36 mouse cellular contexts compared by ENCODE assay signal in genomic region chr17:45667481-45667880, GRCm38 (mm10). TPM values are rescaled to one million over a fixed set of nuclear protein-coding genes. Genes with fewer than 3 reads are reported as not detected.
"Had no signal": no experiment of that assay in that cellular context is flagged by ENCODE, and none has a peak within 500 bp of the region (broad histone marks: within the 10 kb centered on the region; RNA-seq: fewer than 3 reads in every experiment).

No protein-coding gene starts in this region.

- H3K9ac ChIP-seq: heart, embryonic 13.5 days; heart, embryonic 15.5 days; hindbrain, embryonic 12.5 days; hindbrain, embryonic 13.5 days; hindbrain, embryonic 14.5 days; hindbrain, embryonic 15.5 days; intestine, embryonic 15.5 days; kidney, embryonic 15.5 days had no signal

- H3K27me3 ChIP-seq: heart, embryonic 13.5 days; heart, embryonic 15.5 days; hindbrain, embryonic 12.5 days; hindbrain, embryonic 13.5 days; hindbrain, embryonic 15.5 days; intestine, embryonic 15.5 days; kidney, embryonic 15.5 days had no signal

- H3K27ac ChIP-seq: heart, embryonic 13.5 days; heart, embryonic 15.5 days; hindbrain, embryonic 10.5 days; hindbrain, embryonic 12.5 days; hindbrain, embryonic 13.5 days; hindbrain, embryonic 14.5 days; hindbrain, embryonic 15.5 days; hindbrain, postnatal 0 days; intestine, embryonic 15.5 days; kidney, embryonic 15.5 days; kidney, postnatal 0 days; layer of hippocampus, adult 2 months; left cerebral cortex, adult 2 months had no signal

- H3K9me3 ChIP-seq: heart, embryonic 13.5 days; heart, embryonic 15.5 days; hindbrain, embryonic 10.5 days; hindbrain, embryonic 12.5 days; hindbrain, embryonic 13.5 days; hindbrain, embryonic 15.5 days; intestine, embryonic 15.5 days; kidney, embryonic 15.5 days had no signal

- ATAC-seq: hindbrain, embryonic 16.5 days; hindbrain, postnatal 0 days; inflammation-experienced regulatory T-cells, adult 6 months; intestine, embryonic 15.5 days; intestine, embryonic 16.5 days; intestine, postnatal 0 days had no signal

- H3K4me2 ChIP-seq: heart, embryonic 13.5 days; heart, embryonic 15.5 days; hindbrain, embryonic 12.5 days; hindbrain, embryonic 13.5 days; hindbrain, embryonic 14.5 days; hindbrain, embryonic 15.5 days; intestine, embryonic 15.5 days; kidney, embryonic 15.5 days had no signal

- DNase-seq: heart, postnatal 10 days; heart, postnatal 14 days; heart, postnatal 36 days; heart, postnatal 4 days; kidney, adult 11 months; kidney, adult 18-20 months; kidney, adult 2 months; kidney, adult 8-10 months; kidney, adult 9 months; kidney, postnatal 10 days; kidney, postnatal 14 days; kidney, postnatal 25 days; kidney, postnatal 36 days; kidney, postnatal 4 days; layer of hippocampus, adult 9-11 months; layer of hippocampus, postnatal 36 days had no signal

- H3K4me3 ChIP-seq: heart, embryonic 13.5 days; heart, embryonic 15.5 days; hindbrain, embryonic 10.5 days; hindbrain, embryonic 12.5 days; hindbrain, embryonic 13.5 days; hindbrain, embryonic 15.5 days; intestine, embryonic 15.5 days; kidney, embryonic 15.5 days; layer of hippocampus, adult 2 months; left cerebral cortex, adult 2 months had no signal

- H3K4me1 ChIP-seq: hindbrain, embryonic 12.5 days had no signal

RNA-seq across cellular contexts. Expression of gene Capn11, which starts 8.4 kb away (rescaled TPM):
- polyA plus RNA-seq: heart, postnatal 0 days; inflammation-experienced regulatory T-cells, adult 6 months; intestine, embryonic 14.5 days; intestine, postnatal 0 days; kidney, embryonic 14.5 days; kidney, postnatal 0 days had no signal
